Mouse (Mus musculus): ENCODE results near the gene Mblac1.
"Not testable (repeated sequence)": the region's sequence is repeated elsewhere in the genome, so short reads cannot be mapped to it uniquely, and the experiment has no call there.

Gene Mblac1

GRCm38 (mm10) chr5:138207873-138208272 lies 13.8 kb downstream of the Mblac1 start:
- no peak for DNase-seq (ENCODE audit: inconsistent age in 2 of 2, low spot score in 1 of 2)

- DNase-seq (ENCODE audit: inconsistent age in 2 of 2, low spot score in 1 of 2), result not testable (repeated sequence)
Measured at GRCm38 (mm10) chr5:138216632-138217031, 22.5 kb downstream of the Mblac1 start.

GRCm38 (mm10) chr5:138219864-138220263 lies 25.8 kb downstream of the Mblac1 start:
- DNase-seq (ENCODE audit: inconsistent age in 2 of 2, low spot score in 1 of 2), result no peak

GRCm38 (mm10) chr5:138222111-138222510 lies 28.0 kb downstream of the Mblac1 start:
- DNase-seq (ENCODE audit: inconsistent age in 2 of 2, low spot score in 1 of 2), result peak; percentile 84 to 96

- DNase-seq (ENCODE audit: inconsistent age in 2 of 2, low spot score in 1 of 2), result no peak
Measured at GRCm38 (mm10) chr5:138223287-138223686, 29.2 kb downstream of the Mblac1 start.

GRCm38 (mm10) chr5:138225700-138226099 lies 31.6 kb downstream of the Mblac1 start, which contains the start of gene Nxpe5:
TSS of gene Nxpe5 (plus strand) at chr5:138225898.
- DNase-seq (ENCODE audit: inconsistent age in 2 of 2, low spot score in 1 of 2), result no peak

GRCm38 (mm10) chr5:138226491-138226890 lies 32.4 kb downstream of the Mblac1 start:
- no peak for DNase-seq (ENCODE audit: inconsistent age in 2 of 2, low spot score in 1 of 2)

GRCm38 (mm10) chr5:138227367-138227766 lies 33.3 kb downstream of the Mblac1 start:
- DNase-seq (ENCODE audit: inconsistent age in 2 of 2, low spot score in 1 of 2), result no peak

- peak; percentile 35 to 66 for DNase-seq (ENCODE audit: inconsistent age in 2 of 2, low spot score in 1 of 2)
Measured at GRCm38 (mm10) chr5:138228026-138228425, 33.9 kb downstream of the Mblac1 start.

GRCm38 (mm10) chr5:138229511-138229910 lies 35.4 kb downstream of the Mblac1 start:
- no peak for DNase-seq (ENCODE audit: inconsistent age in 2 of 2, low spot score in 1 of 2)

GRCm38 (mm10) chr5:138233778-138234177 lies 39.7 kb downstream of the Mblac1 start:
- no peak for DNase-seq (ENCODE audit: inconsistent age in 2 of 2, low spot score in 1 of 2)

- DNase-seq (ENCODE audit: inconsistent age in 2 of 2, low spot score in 1 of 2), result no peak
Measured at GRCm38 (mm10) chr5:138234224-138234623, 40.1 kb downstream of the Mblac1 start.

GRCm38 (mm10) chr5:138241511-138241910 lies 47.4 kb downstream of the Mblac1 start:
- peak in 1 of 2 experiments; percentile 78 for DNase-seq (ENCODE audit: inconsistent age in 2 of 2, low spot score in 1 of 2)
